Mouse (Mus musculus) CH12.LX (cell line): ENCODE results near the gene Ogn. TPM values are rescaled to one million over a fixed set of nuclear protein-coding genes. Genes with fewer than 3 reads are reported as not detected.

Experiments used
- DNase-seq: peaks from one replicate; pipeline ENCODE4 v3.0.0-alpha.2; 2013; ENCODE audit errors: extremely low read depth
- H3K27ac ChIP-seq: 2 replicates; pipeline ENCODE4 v1.5.1; 2012; ENCODE audit warnings: low read depth, mild to moderate bottlenecking, control low read depth, moderate library complexity; ENCODE audit not compliant: insufficient read depth
- H3K27me3 ChIP-seq: replicated peaks from 2 replicates; pipeline ENCODE3; 2012; ENCODE audit warnings: inconsistent platforms
- H3K36me3 ChIP-seq, 2 experiments: replicated peaks in 1 of 2; 2 replicates each; pipeline versions ENCODE3 to v1.6.1; 2012; ENCODE audit warnings: inconsistent platforms in 1 of 2, low read length in 1 of 2, mild to moderate bottlenecking in 1 of 2, mixed read lengths in 1 of 2, moderate library complexity in 1 of 2; ENCODE audit not compliant: control insufficient read depth in 1 of 2, insufficient read depth in 1 of 2
- H3K4me1 ChIP-seq, 2 experiments: 2 replicates each; pipeline ENCODE4 v1.6.1; 2012; ENCODE audit warnings: inconsistent platforms in 1 of 2, moderate library complexity in 1 of 2; ENCODE audit not compliant: insufficient read depth in 2 of 2, control insufficient read depth in 1 of 2
- H3K4me2 ChIP-seq: 2 replicates; pipeline ENCODE4 v1.6.1; 2012; ENCODE audit warnings: low read depth, mild to moderate bottlenecking, control low read depth; ENCODE audit not compliant: poor library complexity, insufficient read depth, severe bottlenecking
- H3K4me3 ChIP-seq, 3 experiments: fragments of 150-350 bp in 1 of 3; sonication (generic) in 1 of 3; replicated peaks in 1 of 3; 2 replicates each; pipeline versions ENCODE3 to v1.5.1; 2011 to 2012; ENCODE audit warnings: low read depth in 2 of 3, low read length in 2 of 3, mild to moderate bottlenecking in 2 of 3, moderate library complexity in 2 of 3, control low read depth in 1 of 3, improper control_type of control experiment in 1 of 3, inconsistent platforms in 1 of 3, mixed read lengths in 1 of 3; ENCODE audit not compliant: poor library complexity in 1 of 3
- H3K79me2 ChIP-seq: replicated peaks from 2 replicates; pipeline ENCODE4 v1.6.1; 2012; ENCODE audit warnings: mild to moderate bottlenecking, moderate library complexity; ENCODE audit not compliant: control insufficient read depth, poor library complexity, insufficient read depth, severe bottlenecking; ENCODE audit errors: extremely low read depth
- H3K9ac ChIP-seq: 2 replicates; pipeline ENCODE4 v1.6.1; 2012; ENCODE audit warnings: low read depth, mild to moderate bottlenecking, control low read depth, moderate library complexity; ENCODE audit not compliant: insufficient read depth
- H3K9me3 ChIP-seq: replicated peaks from 2 replicates; pipeline ENCODE3; 2012; ENCODE audit warnings: low read length, inconsistent platforms, mixed read lengths
- BHLHE40 ChIP-seq: IDR thresholded peaks from 2 replicates; pipeline ENCODE4 v1.6.1; 2011; ENCODE audit warnings: mild to moderate bottlenecking, low read depth, low read length, improper control_type of control experiment
- CHD2 ChIP-seq: IDR thresholded peaks from 2 replicates; pipeline ENCODE4 v1.6.1; 2011; ENCODE audit warnings: low read length, improper control_type of control experiment
- CTCF ChIP-seq, 2 experiments: IDR thresholded peaks in 1 of 2; conservative IDR thresholded peaks in 1 of 2; 2 replicates each; pipeline ENCODE4 v1.5.1; 2011 to 2012; ENCODE audit warnings: low read depth in 2 of 2, low read length in 2 of 2, improper control_type of control experiment in 1 of 2, inconsistent platforms in 1 of 2, mild to moderate bottlenecking in 1 of 2, moderate library complexity in 1 of 2
- ELF1 ChIP-seq: IDR thresholded peaks from 2 replicates; pipeline ENCODE4 v1.6.1; 2014; ENCODE audit warnings: low read depth, mild to moderate bottlenecking, inconsistent platforms, low read length, improper control_type of control experiment
- EP300 ChIP-seq: IDR thresholded peaks from 2 replicates; pipeline ENCODE4 v1.6.1; 2011; ENCODE audit warnings: low read length, improper control_type of control experiment
- GABPA ChIP-seq: IDR thresholded peaks from 2 replicates; pipeline ENCODE4 v1.6.1; 2012; ENCODE audit warnings: low read depth, low read length, improper control_type of control experiment, inconsistent platforms; ENCODE audit not compliant: insufficient replicate concordance
- JUN ChIP-seq: IDR thresholded peaks from 2 replicates; pipeline ENCODE4 v1.6.1; 2011; ENCODE audit warnings: low read depth, mild to moderate bottlenecking, low read length, improper control_type of control experiment, moderate library complexity; ENCODE audit not compliant: insufficient read depth
- JUND ChIP-seq: conservative IDR thresholded peaks from 2 replicates; pipeline ENCODE4 v1.6.1; 2011; ENCODE audit warnings: low read depth, low read length, improper control_type of control experiment
- KAT2A ChIP-seq: IDR thresholded peaks from 2 replicates; pipeline ENCODE4 v1.6.1; 2012; ENCODE audit warnings: low read length, improper control_type of control experiment, inconsistent platforms; ENCODE audit not compliant: insufficient replicate concordance
- MAFK ChIP-seq: IDR thresholded peaks from 2 replicates; pipeline ENCODE4 v1.6.1; 2011; ENCODE audit warnings: low read length, improper control_type of control experiment; ENCODE audit not compliant: insufficient replicate concordance
- MAX ChIP-seq: IDR thresholded peaks from 2 replicates; pipeline ENCODE4 v1.6.1; 2011; ENCODE audit warnings: low read length, improper control_type of control experiment
- MAZ ChIP-seq: IDR thresholded peaks from 2 replicates; pipeline ENCODE4 v1.6.1; 2012; ENCODE audit warnings: low read depth, mild to moderate bottlenecking, inconsistent platforms, low read length, improper control_type of control experiment, moderate library complexity
- MEF2A ChIP-seq: IDR thresholded peaks from 2 replicates; pipeline ENCODE4 v1.6.1; 2014; ENCODE audit warnings: low read depth, mild to moderate bottlenecking, inconsistent platforms, low read length, improper control_type of control experiment, borderline replicate concordance
- MXI1 ChIP-seq: IDR thresholded peaks from 2 replicates; pipeline ENCODE4 v1.6.1; 2011; ENCODE audit warnings: mild to moderate bottlenecking, low read depth, low read length, improper control_type of control experiment
- NELFE ChIP-seq: IDR thresholded peaks from 2 replicates; pipeline ENCODE4 v1.6.1; 2011; ENCODE audit warnings: low read depth, low read length, improper control_type of control experiment
- POLR2A ChIP-seq: IDR thresholded peaks from 2 replicates; pipeline ENCODE4 v1.6.1; 2011; ENCODE audit warnings: low read depth, mild to moderate bottlenecking, improper control_type of control experiment, low read length
- POLR2AphosphoS2 ChIP-seq: IDR thresholded peaks from 2 replicates; pipeline ENCODE4 v1.6.1; 2011; ENCODE audit warnings: low read depth, low read length, improper control_type of control experiment
- RAD21 ChIP-seq: IDR thresholded peaks from 2 replicates; pipeline ENCODE4 v1.6.1; 2011; ENCODE audit warnings: low read depth, mild to moderate bottlenecking, low read length, improper control_type of control experiment, moderate library complexity
- TCF12 ChIP-seq: IDR thresholded peaks from 2 replicates; pipeline ENCODE4 v1.6.1; 2014; ENCODE audit warnings: low read depth, mild to moderate bottlenecking, inconsistent platforms, low read length, improper control_type of control experiment
- ZC3H11A ChIP-seq: IDR thresholded peaks from 2 replicates; pipeline ENCODE4 v1.6.1; 2012; ENCODE audit warnings: low read depth, mild to moderate bottlenecking, inconsistent platforms, low read length, improper control_type of control experiment
- ZKSCAN1 ChIP-seq: IDR thresholded peaks from 2 replicates; pipeline ENCODE4 v1.6.1; 2012; ENCODE audit warnings: low read depth, inconsistent platforms, low read length, improper control_type of control experiment, borderline replicate concordance
- ZMIZ1 ChIP-seq: IDR thresholded peaks from 2 replicates; pipeline ENCODE4 v1.6.1; 2012; ENCODE audit warnings: low read depth, mild to moderate bottlenecking, inconsistent platforms, low read length, improper control_type of control experiment
- dilution Hi-C: fragments of 300-500 bp; cut with MboI; formaldehyde crosslinking; loops from 2 replicates; pipeline ENCODE4 v1.14.3; 2020; ENCODE audit warnings: low sequenced_read_pairs; ENCODE audit not compliant: extremely low pct_unique_long_range_greater_than_20kb, extremely low pct_ligation_motif_present
- in situ Hi-C: fragments of 300-500 bp; cut with MboI; formaldehyde crosslinking; loops from 3 replicates; pipeline ENCODE4 v1.14.3; 2019; ENCODE audit warnings: low sequenced_read_pairs, low pct_ligation_motif_present, low pct_unique_long_range_greater_than_20kb, mixed read lengths
- polyA plus RNA-seq: library from polyadenylated mRNA; unstranded; fragments of >175 nt; gene quantifications from 2 replicates; pipeline ENCODE4 v1.2.1, GENCODE M21; 2012; ENCODE audit warnings: low read depth; ENCODE audit not compliant: insufficient read length
- total RNA-seq, 2 experiments: library from RNA; depleted of rRNA; stranded (reverse); fragments of 300-350 nt in 1 of 2; fragments of >200 nt in 1 of 2; gene quantifications; 2 replicates each; pipeline ENCODE4 v1.2.3; 2012 to 2014

Gene Ogn
- total and polyA plus RNA-seq, 3 experiments = not detected

DNA sequence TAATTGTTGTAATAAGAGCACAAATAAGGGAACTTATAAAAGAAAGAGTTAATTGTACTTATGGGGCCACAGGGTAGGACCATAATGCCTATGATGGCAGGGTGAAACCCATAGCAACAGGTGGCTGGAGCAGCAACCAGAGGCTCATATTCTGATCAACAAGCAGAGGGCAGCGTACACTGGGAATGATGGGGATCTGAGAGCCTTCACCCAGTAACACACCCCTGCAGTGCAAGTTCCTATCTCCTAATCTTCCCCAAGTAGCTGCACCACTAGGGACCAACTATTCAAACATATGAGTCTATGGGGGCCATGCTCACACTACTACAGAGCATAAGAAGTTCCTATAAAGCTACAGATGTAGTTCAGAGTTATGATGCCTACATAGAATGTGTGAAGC is 43.5 kb upstream of the Ogn start:
- no peak for TF ChIP-seq ZMIZ1
- TF ChIP-seq JUND = no peak
- TF ChIP-seq JUN = no peak
- no peak for TF ChIP-seq BHLHE40
- TF ChIP-seq MAFK = no peak
- no peak for TF ChIP-seq KAT2A
- TF ChIP-seq POLR2A = no peak
- no peak for TF ChIP-seq RAD21
- H3K9me3 ChIP-seq = no peaks in the 10 kb centered on the region
- no peak overlapping the region for H3K4me2 ChIP-seq
- no peaks in the 10 kb centered on the region for H3K4me1 ChIP-seq
- H3K36me3 ChIP-seq = no peaks in the 10 kb centered on the region
- H3K27ac ChIP-seq = no peak overlapping the region
- dilution Hi-C loops = no loop called here
- in situ Hi-C loops = loop anchor here (5.0 kb wide), 1 partner anchor 93 kb away; no protein-coding TSS in a partner anchor
- no peaks in the 10 kb centered on the region for H3K27me3 ChIP-seq
- no peak overlapping the region for H3K9ac ChIP-seq
- H3K79me2 ChIP-seq = no peaks in the 10 kb centered on the region
- DNase-seq = no peak
- H3K4me3 ChIP-seq = no peak overlapping the region

- H3K36me3 ChIP-seq = no peaks in the 10 kb centered on the region
- no peak overlapping the region for H3K4me3 ChIP-seq
- H3K9ac ChIP-seq = no peak overlapping the region
- no peaks in the 10 kb centered on the region for H3K27me3 ChIP-seq
- no peak for DNase-seq
- H3K27ac ChIP-seq = no peak overlapping the region
- dilution Hi-C loops = no loop called here
- in situ Hi-C loops = no loop called here
- no peaks in the 10 kb centered on the region for H3K9me3 ChIP-seq
- TF ChIP-seq ELF1 (no peak), JUN (no peak), ZC3H11A (no peak), MXI1 (no peak), MAZ (no peak), ZKSCAN1 (no peak), CHD2 (no peak), BHLHE40 (no peak), POLR2A (no peak), EP300 (no peak), POLR2AphosphoS2 (no peak), MAX (no peak), MEF2A (no peak), RAD21 (no peak), TCF12 (no peak), MAFK (no peak), NELFE (no peak), CTCF (conservative IDR thresholded peaks at IDR 0.05 in 1 of 2, IDR thresholded peaks at IDR 0.05 in 1 of 2; ENCODE audit: low read depth in 2 of 2, low read length in 2 of 2) (no peak), GABPA (no peak)
- no peaks in the 10 kb centered on the region for H3K4me1 ChIP-seq
- no peak overlapping the region for H3K4me2 ChIP-seq
- H3K79me2 ChIP-seq = no peaks in the 10 kb centered on the region
These were observed 37.5 kb upstream of the Ogn start for GRCm38 (mm10) chr13:49570371-49570770.
